Mouse (Mus musculus): Measurements from ENCODE around the gene Grin1.

Grin1 gene

GRCm38 (mm10) chr2:25318119-25318966, 644 bp downstream of the Grin1 start:
- DNase-seq (ENCODE audit: low spot score) = no peak

- no peak for DNase-seq (ENCODE audit: low spot score)
Observed at GRCm38 (mm10) chr2:25311491-25311891, 7.5 kb downstream of the Grin1 start.

- no peak for DNase-seq (ENCODE audit: low spot score)
Observed at GRCm38 (mm10) chr2:25310969-25311368, 8.0 kb downstream of the Grin1 start.

GRCm38 (mm10) chr2:25310180-25310579, 8.8 kb downstream of the Grin1 start:
- no peak for DNase-seq (ENCODE audit: low spot score)

GRCm38 (mm10) chr2:25305587-25306359, 13.2 kb downstream of the Grin1 start:
- no peak for DNase-seq (ENCODE audit: low spot score)

- peak; percentile 85 for DNase-seq (ENCODE audit: low spot score)
Observed at GRCm38 (mm10) chr2:25304657-25305541, 14.1 kb downstream of the Grin1 start.

- DNase-seq (ENCODE audit: low spot score) = no peak
Observed at GRCm38 (mm10) chr2:25303931-25304656, 14.9 kb downstream of the Grin1 start.

GRCm38 (mm10) chr2:25303452-25303851, 15.5 kb downstream of the Grin1 start:
- DNase-seq (ENCODE audit: low spot score) = no peak

GRCm38 (mm10) chr2:25298046-25298445, 20.9 kb downstream of the Grin1 start:
- DNase-seq (ENCODE audit: low spot score) = no peak

- no peak for DNase-seq (ENCODE audit: low spot score)
Observed at GRCm38 (mm10) chr2:25297093-25297492, 21.9 kb downstream of the Grin1 start.

- no peak for DNase-seq (ENCODE audit: low spot score)
Observed at GRCm38 (mm10) chr2:25293706-25294105, 25.3 kb downstream of the Grin1 start.

- DNase-seq (ENCODE audit: low spot score) = peak; percentile 77
Observed at GRCm38 (mm10) chr2:25292856-25293255, 26.1 kb downstream of the Grin1 start.

GRCm38 (mm10) chr2:25292054-25292544, 26.9 kb downstream of the Grin1 start:
- DNase-seq (ENCODE audit: low spot score) = no peak

- DNase-seq (ENCODE audit: low spot score) = no peak
Observed at GRCm38 (mm10) chr2:25291184-25292053, 27.6 kb downstream of the Grin1 start.

- DNase-seq (ENCODE audit: low spot score) = no peak
Observed at GRCm38 (mm10) chr2:25290816-25291130, 28.2 kb downstream of the Grin1 start.

- DNase-seq (ENCODE audit: low spot score) = no peak
Observed at GRCm38 (mm10) chr2:25290101-25290815, 28.7 kb downstream of the Grin1 start.

- DNase-seq (ENCODE audit: low spot score) = no peak
Observed at GRCm38 (mm10) chr2:25289651-25290050, 29.3 kb downstream of the Grin1 start, which contains the start of gene Lrrc26. Lrrc26 (plus strand) TSS chr2:25289915.

- DNase-seq (ENCODE audit: low spot score) = no peak
Observed at GRCm38 (mm10) chr2:25288734-25289345, 30.1 kb downstream of the Grin1 start.
